Mouse (Mus musculus) megakaryocyte progenitor cell, adult 5-6 weeks (primary cell): ENCODE measurements around the gene Sdhc. TPM values are rescaled to one million over a fixed set of nuclear protein-coding genes. Genes with fewer than 3 reads are reported as not detected.
"Not testable (repeated sequence)": the region's sequence is repeated elsewhere in the genome, so short reads cannot be mapped to it uniquely, and the experiment has no call there.

ENCODE experiments used
- ATAC-seq: replicated peaks from 2 replicates; pipeline ENCODE4 v1.8.0; 2016; ENCODE audit warnings: mild to moderate bottlenecking, moderate TSS enrichment, inconsistent platforms; ENCODE audit not compliant: poor library complexity
- total RNA-seq, 2 experiments: library from RNA; stranded (forward) in 1 of 2; stranded (reverse) in 1 of 2; fragments of 157-497, 149-512 nt in 1 of 2; fragments of 200-1000 nt in 1 of 2; gene quantifications; 2 replicates each; pipeline versions ENCODE4 v1.2.3 to v1.2.4; 2015 to 2017

Gene Sdhc
- total RNA-seq, 2 experiments from 2014 or later, result 69.4 to 154 TPM

GRCm38 (mm10) chr1:171169913-171170312 is 19.5 kb upstream of the Sdhc start:
- no peak for ATAC-seq

- no peak for ATAC-seq
Measured at GRCm38 (mm10) chr1:171168906-171169305, 18.5 kb upstream of the Sdhc start.

- ATAC-seq, result no peak
Measured at GRCm38 (mm10) chr1:171165629-171166345, 15.4 kb upstream of the Sdhc start.

GRCm38 (mm10) chr1:171164258-171164657 is 13.9 kb upstream of the Sdhc start:
- ATAC-seq, result peak; percentile 74

GRCm38 (mm10) chr1:171162526-171162925 is 12.1 kb upstream of the Sdhc start:
- ATAC-seq, result no peak

GRCm38 (mm10) chr1:171159485-171159975 is 9.1 kb upstream of the Sdhc start:
- peak; percentile 63 for ATAC-seq

GRCm38 (mm10) chr1:171157965-171158364 is 7.6 kb upstream of the Sdhc start:
- ATAC-seq, result no peak

GRCm38 (mm10) chr1:171156644-171157043 is 6.2 kb upstream of the Sdhc start:
- ATAC-seq, result no peak

- ATAC-seq, result no peak
Measured at GRCm38 (mm10) chr1:171151966-171152365, 1.6 kb upstream of the Sdhc start.

- ATAC-seq, result peak; percentile 20
Measured at GRCm38 (mm10) chr1:171150838-171151391, 512 bp upstream of the Sdhc start.

- not testable (repeated sequence) for ATAC-seq
Measured at GRCm38 (mm10) chr1:171142981-171143380, 7.4 kb downstream of the Sdhc start.

GRCm38 (mm10) chr1:171137486-171138155 is 12.8 kb downstream of the Sdhc start:
- not testable (repeated sequence) for ATAC-seq

- ATAC-seq, result no peak
Measured at GRCm38 (mm10) chr1:171135600-171135999, 14.8 kb downstream of the Sdhc start.

GRCm38 (mm10) chr1:171130971-171131370 is 19.4 kb downstream of the Sdhc start:
- ATAC-seq, result no peak

- no peak for ATAC-seq
Measured at GRCm38 (mm10) chr1:171129251-171129650, 21.2 kb downstream of the Sdhc start.

GRCm38 (mm10) chr1:171124398-171124797 is 26.0 kb downstream of the Sdhc start:
- ATAC-seq, result peak; percentile 76

GRCm38 (mm10) chr1:171122932-171123331 is 27.5 kb downstream of the Sdhc start:
- ATAC-seq, result peak; percentile 72

- peak; percentile 6; the same call in 1 of the 2 replicates for ATAC-seq
Measured at GRCm38 (mm10) chr1:171121839-171122238, 28.6 kb downstream of the Sdhc start.

GRCm38 (mm10) chr1:171120893-171121292 is 29.5 kb downstream of the Sdhc start:
- no peak for ATAC-seq

GRCm38 (mm10) chr1:171119405-171119804 is 31.0 kb downstream of the Sdhc start:
- no peak for ATAC-seq

- ATAC-seq, result no peak
Measured at GRCm38 (mm10) chr1:171118996-171119395, 31.4 kb downstream of the Sdhc start.

- ATAC-seq, result peak; percentile 65
Measured at GRCm38 (mm10) chr1:171118269-171118684, 32.1 kb downstream of the Sdhc start.
